Mouse (Mus musculus) thymus, postnatal 36 days (tissue): ENCODE data around the gene Fzd5.

Experiments
- DNase-seq, 2 experiments: peaks; one replicate each; pipeline ENCODE4 v3.0.0; 2022; ENCODE audit warnings: mixed read lengths in 2 of 2

Gene Fzd5

GRCm38 (mm10) chr1:64737502-64738179, at the start of gene Fzd5:
Fzd5 (minus strand) TSS chr1:64737751.
- peak; percentile 86 to 90 for DNase-seq

DNA sequence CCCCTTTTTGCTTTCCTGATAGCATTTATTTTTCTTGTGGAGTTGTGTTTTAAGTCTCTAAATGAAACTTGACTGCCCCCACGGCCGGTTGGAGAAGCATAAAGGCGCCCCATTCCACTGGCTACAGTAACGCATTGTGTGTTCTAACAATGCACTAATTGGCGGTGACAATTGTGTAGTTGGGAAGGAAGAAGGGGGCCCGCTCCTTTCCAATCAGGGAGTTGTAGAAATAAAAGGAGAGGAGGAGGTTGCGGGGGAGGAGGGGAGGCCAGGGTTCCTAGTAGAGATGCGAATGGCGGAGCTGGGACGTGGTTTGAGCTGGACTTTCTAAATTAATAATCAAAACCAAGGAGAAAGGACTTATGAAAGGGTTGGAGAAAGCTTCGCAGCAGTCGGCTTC, 42.3 kb upstream of the Fzd5 start:
- no peak for DNase-seq

GRCm38 (mm10) chr1:64779415-64779814, 41.9 kb upstream of the Fzd5 start:
- DNase-seq: no peak

DNA sequence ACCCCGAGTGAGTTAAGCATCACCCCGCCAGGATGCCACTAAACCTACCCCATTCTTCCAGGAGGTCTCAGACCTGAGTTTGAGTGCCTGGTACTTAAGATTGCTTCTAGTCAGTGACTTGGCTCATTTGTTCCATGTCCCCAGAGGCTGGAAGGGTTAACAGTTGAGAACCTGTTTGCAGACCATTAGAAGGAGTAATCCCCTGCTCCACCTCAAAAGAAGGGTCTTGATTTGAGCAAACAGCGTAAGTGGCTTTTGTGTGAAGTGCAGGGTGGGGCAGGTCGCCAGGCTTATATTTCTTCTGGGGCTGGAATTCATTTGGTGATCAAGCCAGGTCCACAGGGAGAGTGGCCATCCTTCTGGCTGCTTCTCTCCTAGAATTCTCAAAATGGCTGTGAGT, 35.8 kb upstream of the Fzd5 start:
- DNase-seq: no peak

DNA sequence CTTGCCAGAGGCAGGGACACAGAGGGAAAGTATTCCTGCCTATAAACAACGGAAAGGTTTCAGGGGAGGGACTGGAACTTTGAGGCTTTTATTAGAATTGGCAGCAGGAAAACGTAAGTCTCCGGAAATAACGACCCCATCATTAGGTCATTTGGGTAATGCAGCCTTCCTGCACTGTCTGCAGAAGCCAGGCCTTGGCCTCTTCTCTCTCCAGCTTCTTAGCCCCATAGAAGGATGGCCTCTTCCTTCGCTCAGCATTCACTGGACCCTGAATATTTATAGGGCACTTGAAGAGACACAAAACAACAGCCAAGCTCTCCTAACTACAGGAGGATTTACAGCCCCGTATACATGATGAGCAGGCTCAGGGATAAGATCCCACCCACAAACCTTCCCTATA, 32.6 kb upstream of the Fzd5 start:
- DNase-seq: no peak

- no peak for DNase-seq
These were observed 24.1 kb upstream of the Fzd5 start for GRCm38 (mm10) chr1:64761646-64762045.

- no peak for DNase-seq
These were observed 20.2 kb upstream of the Fzd5 start for GRCm38 (mm10) chr1:64757766-64758165.

DNA sequence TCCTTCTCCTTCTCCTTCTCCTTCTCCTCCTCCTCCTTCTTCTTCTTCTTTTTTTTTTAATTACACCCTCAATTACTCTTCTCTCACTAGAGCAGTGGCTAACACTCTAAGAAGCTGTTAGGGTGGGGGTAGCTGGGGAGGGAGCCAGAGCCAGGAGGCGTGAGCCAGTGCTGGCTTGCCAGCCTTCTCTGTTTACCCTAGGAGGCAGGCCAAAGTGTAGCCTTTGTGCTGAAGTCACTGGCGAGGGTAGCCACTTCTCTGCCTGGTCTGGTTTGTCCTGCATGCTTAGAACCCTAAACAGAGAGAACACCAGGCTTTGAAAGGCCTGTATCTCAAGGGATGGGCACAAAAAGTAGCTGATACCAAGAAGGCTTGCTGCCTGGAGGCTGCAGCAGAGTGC, 19.7 kb upstream of the Fzd5 start:
- DNase-seq: no peak

- no peak for DNase-seq
These were observed 19.1 kb upstream of the Fzd5 start for GRCm38 (mm10) chr1:64756640-64757030.

- DNase-seq: no peak
These were observed 18.6 kb upstream of the Fzd5 start for GRCm38 (mm10) chr1:64755971-64756639.

- no peak for DNase-seq
These were observed 17.1 kb upstream of the Fzd5 start for GRCm38 (mm10) chr1:64754658-64755057.

- DNase-seq: no peak
These were observed 16.1 kb upstream of the Fzd5 start for GRCm38 (mm10) chr1:64753668-64754067.

- no peak for DNase-seq
These were observed 15.6 kb upstream of the Fzd5 start for GRCm38 (mm10) chr1:64753109-64753508.

GRCm38 (mm10) chr1:64744616-64745015, 7.1 kb upstream of the Fzd5 start:
- no peak for DNase-seq

DNA sequence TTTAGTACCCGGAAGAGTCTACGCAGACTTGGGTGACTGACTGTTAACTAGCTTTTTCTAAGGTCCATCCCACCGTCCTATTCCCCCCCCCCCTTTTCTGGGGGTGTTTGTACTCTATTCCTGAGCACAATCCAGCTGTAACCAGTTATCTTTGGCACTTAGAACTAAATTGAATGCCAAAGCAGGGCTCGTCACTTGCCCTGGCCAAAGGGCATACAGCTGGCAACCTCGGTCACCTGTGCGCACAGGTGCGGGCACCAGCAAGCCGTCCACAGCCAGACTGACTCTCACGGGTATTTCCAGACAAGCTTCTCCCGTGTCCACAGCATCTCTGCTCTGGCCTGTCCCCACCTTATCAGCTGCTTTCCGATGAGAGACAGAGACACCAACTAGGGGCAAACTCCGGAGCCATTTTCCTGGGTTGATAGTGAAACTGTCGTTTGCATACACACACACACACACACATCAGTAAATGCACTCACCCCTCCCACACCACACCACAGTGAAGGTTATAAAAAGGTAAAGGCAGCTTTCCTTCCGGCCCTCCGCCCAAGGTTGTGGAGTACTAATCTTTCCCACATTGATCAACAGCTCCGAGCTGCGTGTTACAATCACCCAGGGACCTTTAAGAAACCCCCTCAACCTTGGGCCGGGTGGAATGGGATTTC, 5.3 kb upstream of the Fzd5 start:
- no peak for DNase-seq

- peak; percentile 38 to 47 for DNase-seq
These were observed 1.1 kb upstream of the Fzd5 start for GRCm38 (mm10) chr1:64738661-64739082.

DNA sequence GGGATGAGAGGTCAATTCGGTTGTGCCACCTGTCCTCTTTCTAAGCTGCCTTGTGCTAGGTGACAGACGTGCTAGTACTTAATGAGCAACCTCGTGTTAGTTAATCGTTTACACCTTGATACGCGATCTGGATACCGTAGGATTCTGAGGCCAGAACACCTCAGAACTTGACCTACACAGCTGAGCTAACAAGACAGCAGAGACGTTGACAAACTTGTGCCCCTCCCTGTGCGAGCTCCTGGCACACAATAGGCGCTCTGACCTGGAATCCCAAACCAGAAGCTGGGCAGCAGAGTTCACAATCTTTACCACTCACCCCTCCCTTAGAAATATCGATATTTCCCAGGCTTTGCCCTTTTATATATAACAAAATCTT, 617 bp upstream of the Fzd5 start:
- peak in 1 of 2 experiments; percentile 19 for DNase-seq

DNA sequence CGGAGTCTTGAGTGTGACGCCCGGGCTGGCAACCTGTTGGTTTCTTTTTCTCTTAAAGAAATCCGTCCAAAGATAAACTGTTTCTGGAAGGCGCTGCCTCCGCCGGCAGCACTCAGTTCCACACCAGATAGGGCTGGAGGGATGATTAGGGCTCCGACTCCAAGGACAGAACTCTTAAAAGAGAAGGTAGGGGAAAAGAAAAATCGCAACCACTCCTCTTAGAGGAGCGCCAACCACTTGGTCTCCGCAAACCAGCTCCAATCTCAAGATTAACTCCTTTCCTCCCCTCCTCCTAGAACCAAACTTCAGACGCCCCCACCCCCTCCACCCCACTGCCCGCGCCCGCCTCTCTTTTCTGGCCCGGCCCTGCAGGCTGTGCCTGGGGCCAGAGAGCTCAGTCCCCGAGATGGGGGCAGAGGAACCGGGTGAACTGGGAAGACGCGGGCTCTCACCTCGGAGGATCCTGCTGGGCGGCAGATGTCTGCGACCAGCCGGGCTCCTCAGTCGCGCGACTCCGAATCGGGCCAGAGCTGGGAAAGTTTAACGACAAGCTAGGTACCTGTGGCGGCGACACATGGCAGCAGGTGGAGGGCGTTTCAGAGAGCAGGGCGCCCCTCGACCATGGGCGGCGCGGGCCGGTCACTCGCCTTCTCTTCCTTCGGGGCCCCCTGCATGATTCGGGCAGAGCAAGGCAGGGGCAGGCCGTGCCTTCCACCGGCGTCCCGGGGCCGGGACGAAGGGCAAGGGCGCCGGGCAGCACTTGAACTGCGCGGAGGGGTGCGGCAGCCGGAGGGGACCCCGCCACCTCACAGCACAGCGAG, 660 bp downstream of the Fzd5 start:
- DNase-seq: no peak

GRCm38 (mm10) chr1:64735781-64736680, 1.5 kb downstream of the Fzd5 start:
- peak; percentile 45 to 58 for DNase-seq

- DNase-seq: peak; percentile 6 to 17
These were observed 2.5 kb downstream of the Fzd5 start for GRCm38 (mm10) chr1:64734771-64735750.
